Mouse (Mus musculus): Measurements from ENCODE around the gene Cobll1. TPM values are rescaled to one million over a fixed set of nuclear protein-coding genes. Genes with fewer than 3 reads are reported as not detected.

The Cobll1 gene
- polyA plus RNA-seq, 1 experiment from 2014 or later = 3.8 TPM

DNA sequence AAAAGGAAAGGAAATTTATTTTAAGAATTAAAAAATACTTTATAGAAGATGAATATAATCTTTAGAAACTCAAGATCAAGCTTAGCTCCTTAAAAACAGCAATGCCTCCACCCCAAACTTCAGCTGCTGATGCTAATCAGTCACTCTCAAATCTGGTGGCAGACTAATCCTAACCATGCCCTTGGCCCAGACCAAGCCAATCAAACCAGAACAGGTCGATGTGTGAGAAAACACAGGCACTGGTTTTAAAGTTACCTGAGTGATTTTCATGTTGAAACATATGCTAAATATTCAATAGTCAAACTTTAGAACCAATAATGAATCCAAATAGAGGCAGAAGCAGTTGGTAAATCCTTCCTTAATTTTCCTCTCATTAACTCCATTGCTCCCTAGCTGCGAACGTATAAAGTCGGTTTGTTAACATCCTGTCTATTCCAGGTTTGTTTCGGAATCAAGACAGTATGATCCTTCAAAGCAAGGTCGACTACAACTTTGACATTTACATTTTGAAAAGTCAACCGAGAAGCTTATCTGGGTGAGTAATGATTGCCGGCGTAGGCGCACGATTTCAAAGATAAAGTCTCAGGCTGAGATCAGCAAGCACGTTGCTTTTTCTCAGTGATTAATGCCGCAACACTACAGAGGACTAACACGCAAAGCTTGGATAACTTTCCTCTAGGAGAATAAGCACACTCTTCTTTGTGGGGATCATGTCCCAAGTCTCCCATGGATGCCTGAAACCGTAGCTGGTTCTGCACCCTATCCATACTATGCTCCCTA, 6.3 kb downstream of the Cobll1 start:
- ATAC-seq (ENCODE audit: insufficient read depth) = no peak

DNA sequence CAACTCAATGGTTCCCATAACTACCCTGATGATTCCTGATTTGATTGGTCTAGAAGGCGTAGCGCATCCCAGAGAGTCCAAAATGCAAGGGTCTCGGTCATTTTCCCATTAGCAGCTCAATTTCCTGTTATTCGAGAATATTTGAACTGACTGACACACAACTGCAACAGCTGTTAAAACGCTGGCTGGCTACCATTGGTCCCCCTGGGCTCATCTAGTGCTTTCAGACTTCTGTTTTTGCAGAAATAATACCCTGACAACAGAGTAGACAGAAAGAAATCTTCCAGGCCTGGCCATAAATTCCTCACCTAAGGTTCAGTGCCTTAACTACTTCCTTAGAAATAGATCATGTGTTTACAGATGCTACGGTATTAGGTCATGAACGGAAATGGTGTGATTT, 10.8 kb downstream of the Cobll1 start:
- Histone ChIP-seq H3K4me3 (replicated peaks) (no peak overlapping the region), H3K9me3 (replicated peaks) (no peaks in the 10 kb centered on the region), H3K4me2 (no peak overlapping the region), H3K27ac (replicated peaks) (no peak overlapping the region), H3K9ac (no peak overlapping the region), H3K27me3 (no peaks in the 10 kb centered on the region), H3K4me1 (replicated peaks) (no peaks in the 10 kb centered on the region), H3K36me3 (replicated peaks) (no peaks in the 10 kb centered on the region)
- no peak for ATAC-seq (ENCODE audit: insufficient read depth)
- 67% methylated on average over 7 of the region's 7 CpGs for WGBS (ENCODE audit: insufficient replicate concordance)

More for the DNA sequence above, 6.3 kb downstream of the Cobll1 start:
- H3K4me2 ChIP-seq = peak overlapping the region; percentile 13; the same call in 1 of the 2 replicates
- H3K9ac ChIP-seq = no peak overlapping the region
- no peak overlapping the region for H3K4me3 ChIP-seq (replicated peaks)
- no peaks in the 10 kb centered on the region for H3K9me3 ChIP-seq (replicated peaks)
- H3K4me1 ChIP-seq (replicated peaks) = no peaks in the 10 kb centered on the region
- H3K36me3 ChIP-seq (replicated peaks) = no peaks in the 10 kb centered on the region
- 57% methylated on average over 15 of the region's 15 CpGs for WGBS (ENCODE audit: insufficient replicate concordance)
- H3K27me3 ChIP-seq = peaks cover 16% of the 10 kb centered on the region
- H3K27ac ChIP-seq (replicated peaks) = no peak overlapping the region

DNA sequence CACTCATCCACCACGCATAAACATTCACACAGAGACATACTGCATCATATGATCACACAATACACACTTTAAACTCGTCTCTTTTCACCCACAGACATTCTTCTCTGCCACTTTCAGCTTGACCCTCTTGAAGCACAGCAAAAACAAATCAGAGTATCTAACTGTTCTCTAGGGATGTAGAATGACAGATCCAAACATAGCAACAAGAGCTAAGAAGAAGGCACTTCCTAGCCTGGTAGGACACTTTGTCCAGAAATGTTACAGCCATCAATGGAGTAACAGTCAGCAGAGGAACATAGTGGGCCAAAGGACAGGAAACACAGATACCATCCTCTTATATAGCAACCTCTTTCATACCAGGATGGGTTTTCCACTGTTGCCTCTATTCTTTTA, 11.3 kb downstream of the Cobll1 start:
- no peaks in the 10 kb centered on the region for H3K36me3 ChIP-seq (replicated peaks)
- H3K4me2 ChIP-seq = no peak overlapping the region
- no peak overlapping the region for H3K4me3 ChIP-seq (replicated peaks)
- no peaks in the 10 kb centered on the region for H3K9me3 ChIP-seq (replicated peaks)
- no peak overlapping the region for H3K27ac ChIP-seq (replicated peaks)
- ATAC-seq (ENCODE audit: insufficient read depth) = no peak
- H3K4me1 ChIP-seq (replicated peaks) = no peaks in the 10 kb centered on the region
- H3K9ac ChIP-seq = no peak overlapping the region
- no peaks in the 10 kb centered on the region for H3K27me3 ChIP-seq
- 48% methylated on average over 2 of the region's 2 CpGs for WGBS (ENCODE audit: insufficient replicate concordance)

DNA sequence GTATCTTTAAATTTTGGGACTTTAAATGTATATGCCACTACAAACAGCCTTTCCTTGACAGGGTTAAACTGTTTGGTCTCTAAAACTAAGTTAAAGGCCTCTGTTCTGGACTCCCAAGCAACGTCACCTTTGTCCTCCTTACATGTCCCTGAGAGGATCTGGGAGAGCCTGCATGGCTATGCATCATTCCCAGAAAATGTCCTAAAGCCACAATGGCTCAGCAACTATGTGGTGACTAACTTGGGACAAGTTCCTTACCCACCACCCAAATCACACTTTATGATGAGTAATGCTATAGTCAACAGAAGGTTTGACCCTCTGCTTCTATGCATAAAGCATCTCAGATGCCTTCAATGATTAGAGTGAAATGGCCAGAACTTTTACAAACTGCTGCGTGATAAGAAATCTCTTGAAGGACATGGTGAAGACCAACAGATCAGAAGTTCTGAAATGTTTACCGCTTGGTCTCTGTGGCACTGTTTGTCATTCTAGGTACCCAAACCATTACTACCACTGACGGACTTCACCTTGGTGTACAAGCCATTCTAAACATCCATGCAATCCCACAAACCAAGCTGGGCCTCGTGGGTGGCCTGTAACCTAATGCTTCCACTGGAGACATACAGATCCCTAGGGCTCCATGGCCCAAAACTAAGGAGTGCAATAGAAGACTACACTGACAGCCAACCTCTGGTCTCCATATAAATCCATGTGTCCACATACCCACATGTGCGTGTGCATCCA, 11.9 kb downstream of the Cobll1 start:
- Histone ChIP-seq H3K9me3 (replicated peaks) (no peaks in the 10 kb centered on the region), H3K27me3 (no peaks in the 10 kb centered on the region), H3K9ac (no peak overlapping the region), H3K4me3 (replicated peaks) (no peak overlapping the region), H3K4me2 (no peak overlapping the region), H3K27ac (replicated peaks) (no peak overlapping the region), H3K4me1 (replicated peaks) (no peaks in the 10 kb centered on the region), H3K36me3 (replicated peaks) (no peaks in the 10 kb centered on the region)
- WGBS (ENCODE audit: insufficient replicate concordance) = 62% methylated on average over 6 of the region's 6 CpGs
- ATAC-seq (ENCODE audit: insufficient read depth) = no peak

DNA sequence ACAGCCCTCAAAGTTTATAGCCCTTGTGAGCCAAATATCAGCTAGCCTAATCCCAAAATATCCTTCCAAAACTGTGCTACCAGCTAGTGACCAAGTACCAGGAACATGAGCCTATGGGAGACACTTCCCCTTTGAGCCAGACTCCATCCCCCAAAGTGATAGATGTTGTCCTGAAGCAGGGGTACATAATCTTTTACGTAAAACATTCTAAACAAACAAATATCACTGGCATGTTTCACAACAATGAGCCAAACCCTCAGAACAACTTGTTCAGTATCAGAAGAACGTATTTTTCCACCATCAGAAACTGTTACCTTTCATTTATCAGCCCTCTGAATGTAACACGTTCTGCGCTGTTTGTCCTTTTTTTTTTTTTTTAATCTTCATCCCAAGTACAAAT, 12.7 kb downstream of the Cobll1 start:
- Histone ChIP-seq H3K4me1 (replicated peaks) (no peaks in the 10 kb centered on the region), H3K27ac (replicated peaks) (no peak overlapping the region), H3K4me2 (no peak overlapping the region), H3K9me3 (replicated peaks) (no peaks in the 10 kb centered on the region), H3K27me3 (no peaks in the 10 kb centered on the region), H3K36me3 (replicated peaks) (no peaks in the 10 kb centered on the region), H3K4me3 (replicated peaks) (no peak overlapping the region), H3K9ac (no peak overlapping the region)
- ATAC-seq (ENCODE audit: insufficient read depth) = no peak
- 58% methylated on average over 4 of the region's 4 CpGs for WGBS (ENCODE audit: insufficient replicate concordance)

DNA sequence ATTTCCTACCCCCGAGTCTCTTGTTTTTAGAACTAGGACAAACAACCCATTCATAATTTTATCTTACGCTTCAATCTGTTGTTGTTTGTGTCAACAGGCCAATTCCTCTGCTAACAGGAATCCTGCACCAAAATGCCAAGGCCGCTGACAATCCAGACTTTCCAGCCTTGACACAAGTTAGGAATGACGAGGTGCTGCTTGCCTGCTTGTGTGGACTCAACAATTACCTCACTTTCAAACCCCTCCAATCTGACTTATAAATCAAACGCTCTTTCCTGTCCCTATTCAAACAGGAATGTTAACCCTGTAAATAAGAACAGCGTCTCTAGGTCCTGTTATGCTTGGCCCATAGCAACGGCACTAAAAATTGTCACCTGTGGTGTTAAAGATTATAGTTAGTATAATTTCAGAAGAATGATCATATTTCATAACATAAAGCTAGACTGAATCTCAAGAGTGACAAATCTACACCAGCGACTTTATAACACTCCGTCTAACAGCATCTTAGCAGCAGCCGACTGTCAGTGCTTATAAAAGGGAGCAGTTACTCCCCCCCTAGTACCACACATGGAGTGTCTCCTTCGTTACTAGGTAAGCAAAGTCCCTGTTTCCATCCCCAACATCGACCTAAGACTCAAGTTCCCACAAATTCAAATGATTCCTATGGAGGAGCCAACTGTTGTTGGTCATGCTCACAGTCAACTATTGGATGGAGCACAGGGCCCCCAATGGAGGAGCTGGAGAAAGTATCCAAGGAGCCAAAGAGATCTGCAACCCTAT, 15.1 kb downstream of the Cobll1 start:
- no peaks in the 10 kb centered on the region for H3K27me3 ChIP-seq
- WGBS (ENCODE audit: insufficient replicate concordance) = 63% methylated on average over 12 of the region's 12 CpGs
- no peak overlapping the region for H3K9ac ChIP-seq
- H3K27ac ChIP-seq (replicated peaks) = no peak overlapping the region
- ATAC-seq (ENCODE audit: insufficient read depth) = no peak
- no peaks in the 10 kb centered on the region for H3K36me3 ChIP-seq (replicated peaks)
- no peak overlapping the region for H3K4me2 ChIP-seq
- no peaks in the 10 kb centered on the region for H3K9me3 ChIP-seq (replicated peaks)
- no peak overlapping the region for H3K4me3 ChIP-seq (replicated peaks)
- no peaks in the 10 kb centered on the region for H3K4me1 ChIP-seq (replicated peaks)

DNA sequence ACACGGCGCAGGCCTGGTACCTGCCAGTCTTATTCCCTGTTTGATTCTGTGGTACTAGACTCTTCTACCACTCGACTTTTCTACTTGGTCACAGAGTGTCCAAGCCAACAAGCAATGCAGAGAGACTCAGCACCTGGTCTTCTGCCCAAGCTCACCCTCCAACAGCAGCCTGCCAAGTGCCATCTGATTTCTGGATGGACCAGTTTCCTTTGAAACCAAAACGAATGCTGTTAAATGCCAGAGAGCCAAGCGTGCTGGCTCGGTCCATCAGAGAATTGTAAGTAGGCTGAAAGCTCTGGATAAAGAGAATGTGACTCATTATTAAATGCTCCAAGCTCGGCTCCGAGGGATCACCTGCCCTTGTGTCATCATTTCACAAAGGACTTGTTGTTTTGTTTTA, 16.2 kb downstream of the Cobll1 start:
- Histone ChIP-seq H3K4me3 (replicated peaks) (no peak overlapping the region), H3K4me2 (no peak overlapping the region), H3K9ac (no peak overlapping the region), H3K27ac (replicated peaks) (no peak overlapping the region), H3K36me3 (replicated peaks) (no peaks in the 10 kb centered on the region), H3K9me3 (replicated peaks) (no peaks in the 10 kb centered on the region), H3K27me3 (no peaks in the 10 kb centered on the region), H3K4me1 (replicated peaks) (0 out of 2 replicates have a peak, but pooled peaks cover 4% of the 10 kb centered on the region)
- no peak for ATAC-seq (ENCODE audit: insufficient read depth)
- 69% methylated on average over 8 of the region's 8 CpGs for WGBS (ENCODE audit: insufficient replicate concordance)

DNA sequence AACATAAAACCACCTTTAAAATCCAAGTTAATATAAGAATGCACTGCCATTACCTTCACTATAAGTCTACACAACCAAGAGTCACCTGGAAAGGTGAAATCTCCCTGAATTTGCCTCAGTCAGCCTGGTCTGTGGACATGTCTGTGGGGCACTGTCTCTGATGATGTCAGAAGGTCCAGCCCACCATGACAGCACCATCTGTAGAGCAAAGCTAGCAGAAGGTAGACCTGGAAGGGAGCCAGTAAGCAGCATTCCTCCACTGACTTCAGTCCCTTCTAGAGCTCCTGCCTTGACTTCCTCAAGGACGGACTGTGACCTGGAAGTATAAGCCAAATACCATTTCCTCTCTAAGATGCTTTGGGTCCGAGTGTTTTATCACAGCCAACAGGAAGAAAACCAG, 17.6 kb downstream of the Cobll1 start:
- 0 out of 2 replicates have a peak, but pooled peaks cover 4% of the 10 kb centered on the region for H3K4me1 ChIP-seq (replicated peaks)
- no peak overlapping the region for H3K4me2 ChIP-seq
- no peaks in the 10 kb centered on the region for H3K27me3 ChIP-seq
- H3K27ac ChIP-seq (replicated peaks) = no peak overlapping the region
- no peak overlapping the region for H3K4me3 ChIP-seq (replicated peaks)
- no peak overlapping the region for H3K9ac ChIP-seq
- H3K36me3 ChIP-seq (replicated peaks) = no peaks in the 10 kb centered on the region
- 37% methylated on average over 2 of the region's 2 CpGs for WGBS (ENCODE audit: insufficient replicate concordance)
- H3K9me3 ChIP-seq (replicated peaks) = no peaks in the 10 kb centered on the region
- ATAC-seq (ENCODE audit: insufficient read depth) = no peak

DNA sequence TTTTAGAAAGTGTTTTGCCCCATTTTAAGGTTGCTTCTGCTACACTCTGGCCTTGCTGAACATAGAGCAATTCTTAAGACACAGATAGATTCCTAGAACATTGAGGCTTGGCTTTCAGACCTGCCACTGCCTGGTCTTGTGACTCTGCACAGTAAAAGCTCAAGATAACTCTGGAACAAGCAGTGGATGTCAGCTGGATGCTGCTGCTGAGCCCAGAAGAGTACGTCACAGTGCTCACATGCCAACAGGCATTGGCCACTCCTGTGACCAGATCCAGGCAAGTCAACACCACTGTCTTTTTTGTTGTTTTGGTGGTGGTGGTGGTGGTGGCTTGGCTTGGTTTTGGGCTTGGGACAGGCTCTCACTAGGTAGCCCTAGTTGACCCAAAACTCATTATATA, 18.6 kb downstream of the Cobll1 start:
- Histone ChIP-seq H3K27me3 (no peaks in the 10 kb centered on the region), H3K9ac (no peak overlapping the region), H3K4me3 (replicated peaks) (no peak overlapping the region), H3K4me2 (no peak overlapping the region), H3K36me3 (replicated peaks) (no peaks in the 10 kb centered on the region), H3K27ac (replicated peaks) (no peak overlapping the region), H3K9me3 (replicated peaks) (no peaks in the 10 kb centered on the region), H3K4me1 (replicated peaks) (0 out of 2 replicates have a peak, but pooled peaks cover 4% of the 10 kb centered on the region)
- WGBS (ENCODE audit: insufficient replicate concordance) = 59% methylated on average over 1 of the region's 1 CpGs
- ATAC-seq (ENCODE audit: insufficient read depth) = no peak

DNA sequence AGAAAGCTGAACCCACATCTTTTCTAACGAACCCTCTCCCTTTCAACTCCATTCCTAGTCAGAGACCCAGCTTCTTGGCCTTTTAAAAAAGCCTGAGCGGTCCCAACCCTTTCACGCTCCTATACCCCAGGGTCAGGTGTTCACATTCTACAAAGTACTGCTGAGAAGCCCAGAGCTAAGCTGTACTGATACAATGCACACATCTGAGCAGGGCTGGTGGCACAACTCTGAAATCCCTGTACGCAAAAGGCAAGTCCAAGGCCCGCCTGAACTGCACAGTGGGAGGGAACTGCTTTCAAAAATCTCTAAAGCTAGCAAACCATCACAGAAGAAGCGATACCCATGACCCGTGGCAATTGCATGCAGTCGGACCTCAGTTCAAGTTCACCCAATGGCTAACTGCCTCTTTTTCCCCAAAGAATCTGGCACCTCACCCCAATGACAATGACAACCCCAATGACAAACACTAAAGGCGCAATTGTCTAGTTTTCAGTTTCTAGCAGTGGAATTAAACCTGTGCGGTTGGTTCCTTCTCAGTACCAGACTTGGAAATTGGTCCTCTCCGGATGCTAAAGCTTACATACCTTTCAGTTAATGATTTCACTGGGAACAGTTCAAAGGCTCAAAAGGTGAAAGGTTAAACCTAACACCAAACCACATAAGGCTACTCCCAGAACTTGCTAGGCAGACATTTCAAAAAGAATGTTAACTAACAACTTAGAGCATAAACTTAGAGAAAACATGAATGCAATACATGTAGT, 19.6 kb downstream of the Cobll1 start:
- Histone ChIP-seq H3K36me3 (replicated peaks) (no peaks in the 10 kb centered on the region), H3K9me3 (replicated peaks) (no peaks in the 10 kb centered on the region), H3K4me3 (replicated peaks) (no peak overlapping the region), H3K27ac (replicated peaks) (peak overlapping the region; percentile 42), H3K4me2 (peak overlapping the region; percentile 27), H3K4me1 (replicated peaks) (0 out of 2 replicates have a peak, but pooled peaks cover 7% of the 10 kb centered on the region), H3K27me3 (no peaks in the 10 kb centered on the region), H3K9ac (no peak overlapping the region)
- WGBS (ENCODE audit: insufficient replicate concordance) = 57% methylated on average over 11 of the region's 11 CpGs
- ATAC-seq (ENCODE audit: insufficient read depth) = peak; percentile 68
